Mouse (Mus musculus) ES-E14 (cell line): ENCODE measurements at regions not wholly inside any gene's neighbourhood (a gene's known extent, or its start where the extent isn't known, plus 50 kb on each side); places are given as distances from the start of the nearest gene placed in this dataset.

Experiments used
- DNase-seq: peaks from one replicate; pipeline ENCODE4 v3.0.0-alpha.2; 2013; ENCODE audit warnings: low read depth, low spot score
- H3K27ac ChIP-seq: 2 replicates; pipeline ENCODE4 v1.5.1; 2012; ENCODE audit warnings: low read depth, mild to moderate bottlenecking, low read length, moderate library complexity, mixed read lengths; ENCODE audit not compliant: poor library complexity, insufficient read depth, severe bottlenecking
- H3K36me3 ChIP-seq: 2 replicates; pipeline ENCODE4 v1.6.1; 2012; ENCODE audit warnings: mild to moderate bottlenecking, low read length, moderate library complexity, mixed read lengths; ENCODE audit not compliant: control insufficient read depth, poor library complexity, insufficient read depth, severe bottlenecking
- H3K4me1 ChIP-seq, 2 experiments: fragments of 150-350 bp in 1 of 2; sonication (generic) in 1 of 2; 2 replicates each; pipeline ENCODE4 v1.6.1; 2012; ENCODE audit warnings: low read length in 2 of 2, mild to moderate bottlenecking in 1 of 2, mixed read lengths in 1 of 2; ENCODE audit not compliant: control insufficient read depth in 2 of 2, insufficient read depth in 2 of 2, poor library complexity in 1 of 2
- H3K4me3 ChIP-seq, 2 experiments: fragments of 150-350 bp in 1 of 2; sonication (generic) in 1 of 2; 2 replicates each; pipeline ENCODE4 v1.5.1; 2012; ENCODE audit warnings: low read length in 2 of 2, low read depth in 1 of 2, mild to moderate bottlenecking in 1 of 2, mixed read lengths in 1 of 2; ENCODE audit not compliant: insufficient read depth in 1 of 2, poor library complexity in 1 of 2, severe bottlenecking in 1 of 2
- H3K9ac ChIP-seq: 2 replicates; pipeline ENCODE4 v1.6.1; 2012; ENCODE audit warnings: low read depth, mild to moderate bottlenecking, low read length, mixed read lengths; ENCODE audit not compliant: poor library complexity, insufficient read depth, severe bottlenecking
- H3K9me3 ChIP-seq: fragments of 150-350 bp; sonication (generic); 2 replicates; pipeline ENCODE4 v1.6.1; 2012; ENCODE audit warnings: low read depth, mild to moderate bottlenecking, low read length; ENCODE audit not compliant: control insufficient read depth, insufficient read depth
- CHD2 ChIP-seq: IDR thresholded peaks from 2 replicates; pipeline ENCODE4 v1.6.1; 2014; ENCODE audit warnings: mild to moderate bottlenecking, low read depth, low read length, inconsistent platforms
- HCFC1 ChIP-seq: IDR thresholded peaks from 2 replicates; pipeline ENCODE4 v1.6.1; 2012; ENCODE audit warnings: low read length, inconsistent platforms, borderline replicate concordance; ENCODE audit not compliant: insufficient read depth
- MAFK ChIP-seq: IDR thresholded peaks from 2 replicates; pipeline ENCODE4 v1.6.1; 2014; ENCODE audit warnings: mild to moderate bottlenecking, low read depth, low read length, inconsistent platforms; ENCODE audit not compliant: insufficient read depth
- ZC3H11A ChIP-seq: IDR thresholded peaks from 2 replicates; pipeline ENCODE4 v1.6.1; 2012; ENCODE audit warnings: low read depth, mild to moderate bottlenecking, inconsistent platforms, low read length, borderline replicate concordance
- ZNF384 ChIP-seq: IDR thresholded peaks from 2 replicates; pipeline ENCODE4 v1.6.1; 2012; ENCODE audit warnings: low read depth, low read length, inconsistent platforms
- in situ Hi-C, 2 experiments: fragments of 600-800 bp; cut with MboI; formaldehyde crosslinking; loops; one replicate each; pipeline ENCODE4 v1.15.1; 2025; ENCODE audit warnings: low sequenced_read_pairs in 2 of 2, inconsistent platforms in 1 of 2; ENCODE audit not compliant: unreplicated experiment in 2 of 2

DNA sequence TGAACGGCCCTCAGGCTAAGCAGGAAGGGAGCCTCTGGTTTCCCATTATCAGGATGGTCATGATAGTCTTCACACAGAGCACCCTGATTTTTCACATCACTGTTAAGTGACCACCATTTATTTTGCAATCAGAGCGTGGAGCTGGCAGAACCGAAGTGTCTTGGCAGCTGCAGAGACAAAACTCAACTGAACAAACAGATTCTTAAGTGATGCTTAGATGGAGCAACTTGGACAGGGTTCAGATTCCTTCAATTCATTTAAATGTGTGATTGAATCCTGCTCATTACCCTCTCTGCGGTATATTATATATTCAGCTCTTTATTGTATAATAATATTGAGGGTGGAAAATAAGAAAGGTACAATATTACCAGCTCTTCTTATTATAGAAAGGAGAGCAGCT, 101.7 kb upstream of the Tank start:
- H3K4me1 ChIP-seq, result no peaks in the 10 kb centered on the region
- no peak for DNase-seq
- in situ Hi-C loops, result no loop called here

DNA sequence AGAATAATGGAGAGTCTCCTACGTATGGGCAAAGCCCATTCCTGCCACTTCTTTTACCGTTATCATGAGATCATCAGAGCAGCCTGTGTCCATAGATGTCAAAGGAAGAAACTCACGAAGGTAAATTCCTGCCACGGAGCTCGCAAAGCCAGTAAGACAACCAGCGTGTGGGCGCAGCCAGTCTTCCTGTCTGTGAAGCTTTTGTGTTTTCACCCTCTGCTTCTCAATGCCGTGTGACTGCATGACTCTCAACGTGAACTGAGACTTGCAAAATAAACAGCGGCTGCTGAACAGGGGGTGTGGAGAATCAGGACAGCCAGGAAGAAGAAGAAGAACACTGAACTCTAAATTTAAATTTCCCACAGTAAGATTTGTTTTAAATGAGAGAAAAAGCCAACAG, 103.8 kb upstream of the Tank start:
- in situ Hi-C loops, result loop anchor here in 1 of 2 experiments (25.0 kb wide), 1 partner anchor 737 kb away; no protein-coding TSS in a partner anchor
- H3K27ac ChIP-seq, result no peak overlapping the region
- DNase-seq, result no peak
- no peaks in the 10 kb centered on the region for H3K4me1 ChIP-seq
- TF ChIP-seq ZC3H11A, result no peak
- no peak for TF ChIP-seq ZNF384
- TF ChIP-seq CHD2, result no peak
- no peak for TF ChIP-seq HCFC1
- no peak for TF ChIP-seq MAFK
- H3K36me3 ChIP-seq, result no peaks in the 10 kb centered on the region
- no peak overlapping the region for H3K9ac ChIP-seq
- no peak overlapping the region for H3K4me3 ChIP-seq
- H3K9me3 ChIP-seq, result no peaks in the 10 kb centered on the region

More for the DNA sequence above, 101.7 kb upstream of the Tank start:
- H3K4me3 ChIP-seq, result no peak overlapping the region
- H3K9ac ChIP-seq, result no peak overlapping the region
- no peaks in the 10 kb centered on the region for H3K9me3 ChIP-seq
- no peak overlapping the region for H3K27ac ChIP-seq
- H3K36me3 ChIP-seq, result no peaks in the 10 kb centered on the region
- TF ChIP-seq ZC3H11A, result no peak

DNA sequence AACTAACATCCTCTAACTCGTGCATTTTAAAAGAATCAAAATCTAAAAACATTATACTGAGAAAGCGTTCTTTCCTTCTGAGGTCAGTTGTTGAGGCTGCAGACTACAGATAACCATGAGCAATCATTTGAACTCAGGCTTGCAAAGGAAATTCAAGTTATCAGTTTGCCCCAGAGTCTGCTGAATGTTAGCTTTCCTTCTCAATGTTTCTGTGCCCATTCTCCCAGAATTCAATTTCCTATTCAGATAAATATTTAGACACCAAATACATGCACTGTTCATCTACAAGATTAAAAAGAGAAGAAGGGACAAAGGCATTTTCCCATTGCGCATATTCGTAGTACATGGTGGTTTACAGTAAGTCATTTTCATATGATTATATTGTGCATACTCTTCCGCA, 107.9 kb upstream of the Tank start:
- Histone ChIP-seq H3K36me3 (no peaks in the 10 kb centered on the region), H3K4me3 (no peak overlapping the region), H3K4me1 (no peaks in the 10 kb centered on the region), H3K9ac (no peak overlapping the region), H3K9me3 (no peaks in the 10 kb centered on the region), H3K27ac (no peak overlapping the region)
- in situ Hi-C loops, result loop anchor here in 1 of 2 experiments (25.0 kb wide), 1 partner anchor 733 kb away; no protein-coding TSS in a partner anchor
- DNase-seq, result no peak
- TF ChIP-seq CHD2 (no peak), MAFK (no peak), ZNF384 (no peak), ZC3H11A (no peak), HCFC1 (no peak)

DNA sequence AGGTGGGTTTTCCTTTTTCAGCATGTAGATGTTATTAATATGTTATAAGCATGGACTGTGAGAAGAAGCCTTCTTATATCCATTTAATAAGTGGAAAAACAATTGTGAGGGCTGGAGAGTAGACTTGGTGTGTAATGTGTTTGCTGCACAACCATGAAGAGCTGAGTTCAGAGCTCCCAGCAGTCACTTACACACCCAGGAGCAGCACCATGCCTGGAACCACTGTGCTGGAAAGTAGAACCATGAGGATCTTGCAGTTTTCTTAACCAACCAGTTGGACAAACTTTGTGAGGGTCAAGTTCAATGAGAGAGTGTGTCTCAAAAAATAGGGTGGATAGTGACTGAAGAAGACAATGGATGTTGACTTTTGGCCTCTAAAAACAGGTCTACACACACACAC, 108.3 kb upstream of the Tank start:
- DNase-seq, result no peak
- H3K9me3 ChIP-seq, result no peaks in the 10 kb centered on the region
- no peak overlapping the region for H3K9ac ChIP-seq
- TF ChIP-seq ZNF384 (no peak), ZC3H11A (no peak), CHD2 (no peak), HCFC1 (no peak), MAFK (no peak)
- H3K4me3 ChIP-seq, result no peak overlapping the region
- H3K36me3 ChIP-seq, result no peaks in the 10 kb centered on the region
- H3K27ac ChIP-seq, result no peak overlapping the region
- H3K4me1 ChIP-seq, result no peaks in the 10 kb centered on the region
- in situ Hi-C loops, result loop anchor here in 1 of 2 experiments (25.0 kb wide), 1 partner anchor 733 kb away; no protein-coding TSS in a partner anchor

DNA sequence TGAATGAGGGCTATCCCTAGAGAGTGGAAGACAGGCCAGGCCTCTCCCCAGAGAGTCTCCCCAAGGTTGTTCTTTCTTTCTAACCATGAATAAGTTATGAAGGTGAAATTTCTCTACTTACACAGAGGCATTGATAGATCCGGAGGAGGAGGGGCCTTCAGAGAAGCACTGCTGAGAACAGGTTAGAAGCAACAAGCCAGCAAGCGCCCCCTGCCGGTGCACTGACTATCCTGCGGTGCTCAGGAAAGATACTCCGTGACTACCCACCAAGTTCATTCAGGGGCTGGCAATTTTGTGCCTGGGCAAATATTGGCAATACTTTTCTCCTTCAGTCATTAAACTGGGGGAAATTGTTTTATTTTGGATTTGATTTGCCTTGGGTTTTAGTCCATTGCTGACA, 122.5 kb upstream of the Tank start:
- H3K9ac ChIP-seq, result no peak overlapping the region
- TF ChIP-seq ZC3H11A, result peak; percentile 31; the same call in 1 of the 2 replicates
- TF ChIP-seq MAFK, result no peak
- no peak overlapping the region for H3K4me3 ChIP-seq
- in situ Hi-C loops, result loop anchor here in 1 of 2 experiments (25.0 kb wide), 1 partner anchor 719 kb away; no protein-coding TSS in a partner anchor
- DNase-seq, result peak; percentile 69
- H3K27ac ChIP-seq, result no peak overlapping the region
- H3K4me1 ChIP-seq, result peaks cover 0 to 2% of the 10 kb centered on the region in 2 experiments; a peak in 1 of 4 replicates
- no peaks in the 10 kb centered on the region for H3K36me3 ChIP-seq
- no peaks in the 10 kb centered on the region for H3K9me3 ChIP-seq
